Mouse (Mus musculus) cerebellum, adult (tissue): Measurements from ENCODE around the gene Zcchc12.

Experiments used
- ATAC-seq: cut with Nextera tagmentation; 2 replicates; pipeline ENCODE4 v1.9.2; 2017; ENCODE audit warnings: mild to moderate bottlenecking, moderate library complexity, mixed read lengths; ENCODE audit not compliant: insufficient number of reproducible peaks, low FRiP score, low TSS enrichment

The Zcchc12 gene

GRCm38 (mm10) chrX:36195736-36196525 is at the start of gene Zcchc12:
Zcchc12 (plus strand) TSS chrX:36195904.
- ATAC-seq: peak; percentile 52; the same call in 1 of the 2 replicates

- ATAC-seq: no peak
Observed at GRCm38 (mm10) chrX:36146746-36147145, 49.0 kb upstream of the Zcchc12 start.

- ATAC-seq: no peak
Observed at GRCm38 (mm10) chrX:36150100-36150499, 45.6 kb upstream of the Zcchc12 start.

GRCm38 (mm10) chrX:36156677-36157076 is 39.0 kb upstream of the Zcchc12 start:
- ATAC-seq: no peak

GRCm38 (mm10) chrX:36161567-36161966 is 34.1 kb upstream of the Zcchc12 start:
- ATAC-seq: no peak

- ATAC-seq: no peak
Observed at GRCm38 (mm10) chrX:36183625-36184024, 12.1 kb upstream of the Zcchc12 start.

- ATAC-seq: no peak
Observed at GRCm38 (mm10) chrX:36186036-36186435, 9.7 kb upstream of the Zcchc12 start.

- no peak for ATAC-seq
Observed at GRCm38 (mm10) chrX:36186443-36186842, 9.3 kb upstream of the Zcchc12 start.

- ATAC-seq: no peak
Observed at GRCm38 (mm10) chrX:36193951-36194350, 1.8 kb upstream of the Zcchc12 start.

GRCm38 (mm10) chrX:36209554-36209953 is 13.8 kb downstream of the Zcchc12 start:
- no peak for ATAC-seq

GRCm38 (mm10) chrX:36211216-36211615 is 15.5 kb downstream of the Zcchc12 start:
- ATAC-seq: no peak

- no peak for ATAC-seq
Observed at GRCm38 (mm10) chrX:36221366-36221765, 25.7 kb downstream of the Zcchc12 start.

GRCm38 (mm10) chrX:36225777-36226176 is 30.1 kb downstream of the Zcchc12 start:
- ATAC-seq: peak; percentile 56; the same call in 1 of the 2 replicates

GRCm38 (mm10) chrX:36226577-36226976 is 30.9 kb downstream of the Zcchc12 start:
- no peak for ATAC-seq

GRCm38 (mm10) chrX:36228861-36229260 is 33.2 kb downstream of the Zcchc12 start:
- no peak for ATAC-seq

- no peak for ATAC-seq
Observed at GRCm38 (mm10) chrX:36229273-36229672, 33.6 kb downstream of the Zcchc12 start.

GRCm38 (mm10) chrX:36235652-36236051 is 39.9 kb downstream of the Zcchc12 start:
- no peak for ATAC-seq
